ENCODE assay signal across 1 mouse cellular context in the genomic region with DNA sequence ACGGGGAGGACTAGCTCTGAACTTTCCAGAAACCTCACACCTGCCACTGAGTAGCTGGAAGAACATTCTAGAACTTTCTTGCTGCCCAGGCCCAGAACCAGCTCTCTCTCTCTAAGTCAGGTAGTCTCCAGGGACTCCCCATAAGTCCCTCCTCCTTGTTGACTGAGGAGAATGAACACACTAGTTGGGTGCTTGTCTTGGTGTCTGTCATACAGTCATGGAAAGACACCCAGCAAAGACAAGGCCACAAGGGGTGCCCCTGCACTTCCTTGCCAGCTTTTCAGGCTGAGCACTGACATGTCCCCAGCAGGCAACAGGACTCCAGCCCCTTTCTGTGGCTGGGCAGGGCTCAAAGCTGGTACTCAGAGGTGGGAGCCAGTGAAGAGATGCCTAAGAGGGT.
TF ChIP-seq lines count a peak whose summit lies in the region.

No protein-coding gene starts in this region.

TF ChIP-seq in CH12.LX, 34 proteins besides CTCF, POLR2A, EP300 and RAD21 (continued from another document):
- TF ChIP-seq KAT2A (IDR thresholded peaks at IDR 0.05; ENCODE audit: insufficient replicate concordance, low read length) = 0 out of 2 replicates have a peak, but pooled peaks have one; percentile 26
- peak; percentile 27 for TF ChIP-seq SMC3 (IDR thresholded peaks at IDR 0.05; ENCODE audit: low read depth, low read length)
- TF ChIP-seq ZMIZ1 (IDR thresholded peaks at IDR 0.05; ENCODE audit: low read depth, low read length) = no peak
- TF ChIP-seq UBTF (IDR thresholded peaks at IDR 0.05; ENCODE audit: low read depth, low read length) = no peak
- no peak for TF ChIP-seq MEF2A (IDR thresholded peaks at IDR 0.05; ENCODE audit: borderline replicate concordance, low read depth, low read length)
